Mouse (Mus musculus): ENCODE data around the gene Spc25. TPM values are rescaled to one million over a fixed set of nuclear protein-coding genes. Genes with fewer than 3 reads are reported as not detected.

The Spc25 gene
- 144 and 158 TPM in 2 replicates for polyA plus RNA-seq (2016; fragmentation: Nextera tagmentation; extraction: Ambion mirVana)

- peak within 1 kb of the TSS; percentile 92 for H3K27ac ChIP-seq
- H3K27me3 ChIP-seq (ENCODE audit: insufficient read depth, poor library complexity, severe bottlenecking), result no peaks in the 10 kb centered on the region
- H3K4me3 ChIP-seq, result peak within 1 kb of the TSS; percentile 80
- no peaks in the 10 kb centered on the region for H3K9me3 ChIP-seq
- peaks cover 23% of the 10 kb centered on the region for H3K36me3 ChIP-seq
- peaks cover 5% of the 10 kb centered on the region for H3K4me1 ChIP-seq
- peak; percentile 98 for DNase-seq (ENCODE audit: low spot score)
- WGBS, result under 1% methylated on average over 46 of the region's 46 CpGs
These were observed at the start of gene Spc25 for GRCm38 (mm10) chr2:69205791-69206351. Gene Spc25, minus strand, starts transcription at chr2:69206194.

- Histone ChIP-seq H3K27ac (no peak overlapping the region), H3K27me3 (ENCODE audit: insufficient read depth, poor library complexity, severe bottlenecking) (no peaks in the 10 kb centered on the region), H3K4me1 (no peaks in the 10 kb centered on the region), H3K4me3 (no peak overlapping the region), H3K36me3 (no peaks in the 10 kb centered on the region), H3K9me3 (no peaks in the 10 kb centered on the region)
- DNase-seq (ENCODE audit: low spot score), result no peak
- 60% methylated on average over 16 of the region's 16 CpGs for WGBS
These were observed 42.3 kb upstream of the Spc25 start for GRCm38 (mm10) chr2:69248221-69248755.

DNA sequence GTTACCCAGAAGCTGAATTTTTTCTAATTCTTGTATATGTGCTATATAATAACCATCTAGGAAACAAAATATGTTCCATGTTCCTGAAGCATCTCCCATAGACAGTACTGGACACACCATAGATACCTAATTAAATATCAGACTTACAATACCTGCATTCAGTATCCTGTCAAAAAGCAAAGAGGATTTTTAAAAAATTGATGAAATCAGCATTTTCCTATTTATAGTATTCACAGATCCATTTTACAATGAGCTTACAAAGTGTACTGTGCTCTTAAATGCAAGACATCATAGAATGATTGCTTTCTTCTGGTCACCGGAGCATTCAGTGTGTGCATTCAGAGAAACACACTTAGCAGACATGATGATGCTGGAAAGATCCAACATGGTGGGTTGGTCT lies 41.1 kb upstream of the Spc25 start:
- no peaks in the 10 kb centered on the region for H3K27me3 ChIP-seq (ENCODE audit: insufficient read depth, poor library complexity, severe bottlenecking)
- no peaks in the 10 kb centered on the region for H3K4me1 ChIP-seq
- WGBS, result 79% methylated on average over 1 of the region's 1 CpGs
- no peak overlapping the region for H3K27ac ChIP-seq
- H3K9me3 ChIP-seq, result no peaks in the 10 kb centered on the region
- no peak for DNase-seq (ENCODE audit: low spot score)
- H3K36me3 ChIP-seq, result no peaks in the 10 kb centered on the region
- H3K4me3 ChIP-seq, result no peak overlapping the region

GRCm38 (mm10) chr2:69244924-69245323 lies 38.9 kb upstream of the Spc25 start:
- Histone ChIP-seq H3K36me3 (no peaks in the 10 kb centered on the region), H3K4me1 (no peaks in the 10 kb centered on the region), H3K27ac (no peak overlapping the region), H3K27me3 (ENCODE audit: insufficient read depth, poor library complexity, severe bottlenecking) (no peaks in the 10 kb centered on the region), H3K4me3 (no peak overlapping the region), H3K9me3 (no peaks in the 10 kb centered on the region)
- no peak for DNase-seq (ENCODE audit: low spot score)
- 51% methylated on average over 2 of the region's 2 CpGs for WGBS

DNA sequence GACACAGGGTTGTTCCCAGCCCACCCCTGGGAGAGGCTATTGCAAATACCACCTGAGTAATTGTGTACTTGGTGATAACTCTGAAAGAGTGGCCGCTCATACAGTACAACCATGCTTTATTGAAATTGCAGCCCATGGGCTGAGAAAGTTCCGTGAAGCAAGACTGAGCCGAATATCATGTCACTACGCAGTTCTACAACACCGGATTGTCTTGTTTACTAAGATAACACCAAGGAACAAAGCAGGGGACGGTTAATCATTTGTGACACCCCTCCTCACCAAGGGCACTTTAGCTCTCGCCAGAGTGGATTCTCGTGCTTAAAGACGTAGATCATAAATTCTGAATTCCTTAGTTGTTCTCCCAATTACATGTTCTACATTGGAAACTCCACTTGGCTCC lies 33.3 kb upstream of the Spc25 start:
- Histone ChIP-seq H3K27ac (no peak overlapping the region), H3K27me3 (ENCODE audit: insufficient read depth, poor library complexity, severe bottlenecking) (no peaks in the 10 kb centered on the region), H3K4me3 (no peak overlapping the region), H3K9me3 (no peaks in the 10 kb centered on the region), H3K4me1 (no peaks in the 10 kb centered on the region), H3K36me3 (no peaks in the 10 kb centered on the region)
- 84% methylated on average over 9 of the region's 9 CpGs for WGBS
- DNase-seq (ENCODE audit: low spot score), result no peak

- DNase-seq (ENCODE audit: low spot score), result no peak
- Histone ChIP-seq H3K27ac (no peak overlapping the region), H3K27me3 (ENCODE audit: insufficient read depth, poor library complexity, severe bottlenecking) (no peaks in the 10 kb centered on the region), H3K9me3 (no peaks in the 10 kb centered on the region), H3K4me1 (no peaks in the 10 kb centered on the region), H3K4me3 (no peak overlapping the region), H3K36me3 (no peaks in the 10 kb centered on the region)
- 84% methylated on average over 5 of the region's 5 CpGs for WGBS
These were observed 29.1 kb upstream of the Spc25 start for GRCm38 (mm10) chr2:69234976-69235678.

GRCm38 (mm10) chr2:69232101-69232500 lies 26.1 kb upstream of the Spc25 start:
- Histone ChIP-seq H3K4me1 (no peaks in the 10 kb centered on the region), H3K9me3 (no peaks in the 10 kb centered on the region), H3K4me3 (no peak overlapping the region), H3K27me3 (ENCODE audit: insufficient read depth, poor library complexity, severe bottlenecking) (no peaks in the 10 kb centered on the region), H3K27ac (no peak overlapping the region), H3K36me3 (no peaks in the 10 kb centered on the region)
- DNase-seq (ENCODE audit: low spot score), result no peak

GRCm38 (mm10) chr2:69230137-69230536 lies 24.1 kb upstream of the Spc25 start:
- no peak for DNase-seq (ENCODE audit: low spot score)
- Histone ChIP-seq H3K27ac (no peak overlapping the region), H3K4me1 (no peaks in the 10 kb centered on the region), H3K4me3 (no peak overlapping the region), H3K36me3 (no peaks in the 10 kb centered on the region), H3K9me3 (no peaks in the 10 kb centered on the region), H3K27me3 (ENCODE audit: insufficient read depth, poor library complexity, severe bottlenecking) (no peaks in the 10 kb centered on the region)
- 86% methylated on average over 2 of the region's 2 CpGs for WGBS

GRCm38 (mm10) chr2:69228635-69229034 lies 22.6 kb upstream of the Spc25 start:
- H3K27me3 ChIP-seq (ENCODE audit: insufficient read depth, poor library complexity, severe bottlenecking), result no peaks in the 10 kb centered on the region
- no peak for DNase-seq (ENCODE audit: low spot score)
- no peaks in the 10 kb centered on the region for H3K36me3 ChIP-seq
- 85% methylated on average over 6 of the region's 6 CpGs for WGBS
- no peaks in the 10 kb centered on the region for H3K9me3 ChIP-seq
- H3K4me3 ChIP-seq, result no peak overlapping the region
- H3K27ac ChIP-seq, result no peak overlapping the region
- H3K4me1 ChIP-seq, result no peaks in the 10 kb centered on the region

DNA sequence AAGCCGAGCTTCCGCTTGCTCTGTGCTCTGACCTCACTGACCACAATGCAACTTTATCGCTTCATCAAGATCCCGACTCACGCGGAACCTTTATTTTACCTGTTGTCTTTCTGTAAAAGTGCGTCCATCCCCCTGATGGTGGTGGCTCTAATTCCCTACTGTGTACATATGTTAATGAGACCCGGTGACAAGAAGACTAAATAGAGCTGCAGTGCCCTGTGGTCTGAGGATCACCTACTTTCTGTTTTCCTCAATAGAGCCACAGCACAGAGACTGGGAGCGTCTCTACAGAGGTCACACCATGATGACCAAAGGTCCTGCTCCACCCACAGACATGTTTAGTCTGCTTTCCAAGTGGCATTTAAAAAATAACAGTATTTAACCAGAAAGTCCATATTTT lies 20.9 kb upstream of the Spc25 start:
- H3K36me3 ChIP-seq, result no peaks in the 10 kb centered on the region
- 0 out of 2 replicates have a peak, but pooled peaks cover 3% of the 10 kb centered on the region for H3K4me1 ChIP-seq
- no peak overlapping the region for H3K27ac ChIP-seq
- H3K4me3 ChIP-seq, result no peak overlapping the region
- 88% methylated on average over 9 of the region's 9 CpGs for WGBS
- no peak for DNase-seq (ENCODE audit: low spot score)
- H3K9me3 ChIP-seq, result no peaks in the 10 kb centered on the region
- no peaks in the 10 kb centered on the region for H3K27me3 ChIP-seq (ENCODE audit: insufficient read depth, poor library complexity, severe bottlenecking)

DNA sequence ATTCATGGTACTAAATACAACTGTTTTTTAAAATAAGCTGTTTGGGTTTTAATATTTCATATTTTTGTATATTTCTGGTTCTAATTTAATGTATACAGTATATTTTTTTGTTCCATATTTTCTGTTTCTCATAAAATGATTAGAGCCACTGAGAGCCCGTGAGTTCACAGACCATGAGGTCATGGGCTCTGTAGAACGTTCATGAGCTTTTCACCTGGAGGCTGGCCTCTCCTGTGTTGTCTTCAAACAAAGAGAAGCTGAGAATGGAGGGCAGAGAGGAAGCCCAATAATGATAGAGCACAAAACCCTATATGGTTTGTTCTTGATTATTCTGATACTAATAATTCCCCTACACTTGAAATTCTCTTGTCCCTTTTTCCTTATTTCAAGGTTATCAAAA lies 18.7 kb upstream of the Spc25 start:
- Histone ChIP-seq H3K27ac (no peak overlapping the region), H3K4me1 (0 out of 2 replicates have a peak, but pooled peaks cover 5% of the 10 kb centered on the region), H3K36me3 (no peaks in the 10 kb centered on the region), H3K4me3 (no peak overlapping the region), H3K27me3 (ENCODE audit: insufficient read depth, poor library complexity, severe bottlenecking) (no peaks in the 10 kb centered on the region), H3K9me3 (no peaks in the 10 kb centered on the region)
- DNase-seq (ENCODE audit: low spot score), result no peak
- WGBS, result 64% methylated on average over 2 of the region's 2 CpGs

GRCm38 (mm10) chr2:69222815-69223214 lies 16.8 kb upstream of the Spc25 start:
- 87% methylated on average over 10 of the region's 10 CpGs for WGBS
- H3K27ac ChIP-seq, result no peak overlapping the region

GRCm38 (mm10) chr2:69221868-69222416 lies 15.9 kb upstream of the Spc25 start:
- 57% methylated on average over 5 of the region's 5 CpGs for WGBS
- H3K4me3 ChIP-seq, result no peak overlapping the region
- H3K27ac ChIP-seq, result no peak overlapping the region
- H3K27me3 ChIP-seq (ENCODE audit: insufficient read depth, poor library complexity, severe bottlenecking), result no peaks in the 10 kb centered on the region
- H3K36me3 ChIP-seq, result no peaks in the 10 kb centered on the region
- H3K4me1 ChIP-seq, result 0 out of 2 replicates have a peak, but pooled peaks cover 5% of the 10 kb centered on the region
- H3K9me3 ChIP-seq, result no peaks in the 10 kb centered on the region
- DNase-seq (ENCODE audit: low spot score), result no peak

More at GRCm38 (mm10) chr2:69222815-69223214, 16.8 kb upstream of the Spc25 start:
- H3K9me3 ChIP-seq, result no peaks in the 10 kb centered on the region
- 0 out of 2 replicates have a peak, but pooled peaks cover 5% of the 10 kb centered on the region for H3K4me1 ChIP-seq
- no peaks in the 10 kb centered on the region for H3K27me3 ChIP-seq (ENCODE audit: insufficient read depth, poor library complexity, severe bottlenecking)
- no peak for DNase-seq (ENCODE audit: low spot score)
- H3K36me3 ChIP-seq, result no peaks in the 10 kb centered on the region
- H3K4me3 ChIP-seq, result no peak overlapping the region
